Mouse (Mus musculus) Muller cell, postnatal 12 days (primary cell): ENCODE data around the gene Ryr3.
"Not testable (repeated sequence)": the region's sequence is repeated elsewhere in the genome, so short reads cannot be mapped to it uniquely, and the experiment has no call there.

ENCODE experiments used
- DNase-seq: peaks from one replicate; pipeline ENCODE4 v3.0.0-alpha.2; 2015; ENCODE audit errors: inconsistent ontology term

Gene Ryr3

DNA sequence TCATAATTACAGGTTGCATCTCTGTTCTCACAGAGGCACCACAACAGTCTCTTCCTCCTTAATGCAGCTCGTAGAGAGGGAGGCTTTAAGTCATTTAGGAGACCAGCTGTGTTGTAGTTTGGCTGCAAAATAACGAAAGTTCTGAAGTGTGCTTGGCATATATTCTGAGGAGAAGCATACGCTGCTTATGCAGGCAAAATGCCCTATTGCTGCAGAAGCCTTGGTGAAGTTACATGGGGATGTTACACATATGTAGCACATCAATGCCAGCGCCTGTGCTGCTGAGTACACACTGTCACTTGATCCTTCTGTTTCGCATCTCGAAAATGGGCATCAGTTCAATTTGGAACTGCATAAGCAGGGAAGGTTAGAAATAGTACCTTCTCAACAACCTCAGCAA lies 112.3 kb downstream of the Ryr3 start:
- no peak for DNase-seq

GRCm38 (mm10) chr2:113095184-113095583 lies 121.7 kb downstream of the Ryr3 start:
- no peak for DNase-seq

DNA sequence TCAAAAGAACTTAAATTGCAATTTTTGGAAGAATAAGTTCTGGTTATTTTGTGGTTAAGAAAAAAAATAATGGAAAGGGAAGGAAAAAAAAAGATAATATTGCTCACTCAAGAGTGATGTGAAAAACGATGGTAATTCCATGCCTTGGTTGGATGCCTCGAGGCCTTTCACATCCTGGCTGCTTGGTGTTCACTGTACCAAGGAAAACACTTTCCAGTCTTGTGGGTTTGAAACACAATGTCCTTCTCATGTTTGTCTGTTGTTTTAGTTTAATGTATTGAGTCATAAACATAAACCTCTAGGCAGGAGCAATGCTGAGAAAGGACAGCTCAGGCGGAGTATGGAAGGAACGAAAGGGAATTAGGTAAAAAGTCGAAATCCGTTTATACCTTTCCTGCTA lies 122.8 kb downstream of the Ryr3 start:
- DNase-seq, result peak; percentile 9

- DNase-seq, result no peak
These were observed 124.1 kb downstream of the Ryr3 start for GRCm38 (mm10) chr2:113092756-113093155.

- not testable (repeated sequence) for DNase-seq
These were observed 125.6 kb downstream of the Ryr3 start for GRCm38 (mm10) chr2:113091316-113091715.

DNA sequence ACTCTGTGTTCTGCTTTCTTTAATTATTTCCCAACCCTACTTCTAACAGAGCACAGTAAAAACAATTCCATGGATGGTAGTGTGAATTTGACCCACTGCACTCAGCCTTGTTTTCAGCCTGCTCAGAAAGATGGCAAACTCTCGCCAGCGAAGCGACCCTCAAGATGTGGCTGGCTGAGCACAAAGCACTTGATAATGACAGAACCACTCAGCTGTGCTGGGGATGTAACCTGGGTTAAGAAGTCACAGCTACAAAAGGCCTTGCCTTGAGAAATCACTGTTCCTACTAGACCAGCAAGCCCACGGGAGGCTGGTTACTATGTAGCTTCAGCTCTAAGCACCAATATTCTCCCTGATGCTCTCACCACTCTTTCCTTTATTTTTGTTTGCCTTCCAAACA lies 140.5 kb downstream of the Ryr3 start:
- DNase-seq, result no peak

DNA sequence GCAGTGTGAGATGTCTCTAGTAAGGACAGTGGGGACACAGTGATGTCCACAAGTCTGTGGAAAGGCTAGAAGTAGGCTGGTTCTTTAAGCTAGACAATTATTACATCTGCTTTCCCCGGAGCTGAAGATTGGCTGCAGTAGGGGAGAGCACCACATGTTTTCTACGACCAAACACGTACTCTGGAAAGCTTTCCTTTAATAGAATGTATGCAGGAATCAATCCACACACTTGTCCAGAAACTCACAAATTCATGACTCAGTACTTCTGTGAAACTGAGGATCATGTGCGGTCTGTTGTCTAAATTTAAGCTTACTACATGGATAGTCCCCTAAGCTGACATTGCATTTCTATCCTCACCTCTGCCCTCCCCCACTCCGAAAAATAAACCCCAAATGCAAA lies 157.5 kb downstream of the Ryr3 start:
- no peak for DNase-seq

GRCm38 (mm10) chr2:113058914-113059313 lies 158.0 kb downstream of the Ryr3 start:
- no peak for DNase-seq

DNA sequence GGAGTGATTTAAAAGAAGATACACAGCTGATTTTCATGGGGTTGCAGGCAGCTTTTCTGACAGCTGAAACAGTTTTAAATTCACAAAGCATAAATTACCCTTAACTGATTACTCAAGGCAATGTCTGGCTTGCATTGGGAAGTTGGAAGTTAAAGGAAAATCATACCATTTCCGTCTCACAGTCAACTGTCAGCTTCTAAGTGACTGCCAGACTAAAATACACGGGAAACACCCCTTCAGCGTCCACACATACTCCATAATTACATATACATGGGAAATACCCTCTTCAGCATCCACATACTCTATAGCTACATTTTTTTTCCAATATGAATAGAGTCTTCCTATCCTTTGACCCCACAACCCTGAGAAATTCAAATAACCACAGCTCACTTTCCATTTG lies 158.8 kb downstream of the Ryr3 start:
- no peak for DNase-seq

- DNase-seq, result no peak
These were observed 161.3 kb downstream of the Ryr3 start for GRCm38 (mm10) chr2:113055591-113055990.

GRCm38 (mm10) chr2:113049831-113050230 lies 167.1 kb downstream of the Ryr3 start:
- no peak for DNase-seq

- no peak for DNase-seq
These were observed 180.3 kb downstream of the Ryr3 start for GRCm38 (mm10) chr2:113036550-113036949.

- no peak for DNase-seq
These were observed 186.2 kb downstream of the Ryr3 start for GRCm38 (mm10) chr2:113030689-113031088.

- DNase-seq, result no peak
These were observed 197.0 kb downstream of the Ryr3 start for GRCm38 (mm10) chr2:113019896-113020295.

GRCm38 (mm10) chr2:113018278-113018677 lies 198.6 kb downstream of the Ryr3 start:
- DNase-seq, result peak; percentile 3

DNA sequence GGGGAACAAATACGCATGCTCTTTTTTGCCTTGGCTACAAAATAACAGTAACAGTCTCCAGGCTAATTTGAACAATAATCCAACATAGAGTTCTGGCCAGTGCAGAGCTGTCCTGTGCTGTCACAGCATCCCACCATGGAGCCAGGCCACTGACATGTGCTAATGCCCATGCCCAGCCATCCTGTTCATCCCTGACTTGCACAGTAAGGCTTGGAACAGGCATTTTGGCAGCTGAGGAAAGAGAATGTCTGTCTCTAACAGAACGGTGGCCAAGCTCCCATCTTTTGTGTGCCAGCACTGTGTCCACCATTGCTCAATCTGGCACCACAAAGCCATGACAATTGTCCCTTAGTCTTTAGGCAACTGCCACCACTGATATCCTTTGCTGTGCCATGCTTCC lies 200.7 kb downstream of the Ryr3 start:
- no peak for DNase-seq

DNA sequence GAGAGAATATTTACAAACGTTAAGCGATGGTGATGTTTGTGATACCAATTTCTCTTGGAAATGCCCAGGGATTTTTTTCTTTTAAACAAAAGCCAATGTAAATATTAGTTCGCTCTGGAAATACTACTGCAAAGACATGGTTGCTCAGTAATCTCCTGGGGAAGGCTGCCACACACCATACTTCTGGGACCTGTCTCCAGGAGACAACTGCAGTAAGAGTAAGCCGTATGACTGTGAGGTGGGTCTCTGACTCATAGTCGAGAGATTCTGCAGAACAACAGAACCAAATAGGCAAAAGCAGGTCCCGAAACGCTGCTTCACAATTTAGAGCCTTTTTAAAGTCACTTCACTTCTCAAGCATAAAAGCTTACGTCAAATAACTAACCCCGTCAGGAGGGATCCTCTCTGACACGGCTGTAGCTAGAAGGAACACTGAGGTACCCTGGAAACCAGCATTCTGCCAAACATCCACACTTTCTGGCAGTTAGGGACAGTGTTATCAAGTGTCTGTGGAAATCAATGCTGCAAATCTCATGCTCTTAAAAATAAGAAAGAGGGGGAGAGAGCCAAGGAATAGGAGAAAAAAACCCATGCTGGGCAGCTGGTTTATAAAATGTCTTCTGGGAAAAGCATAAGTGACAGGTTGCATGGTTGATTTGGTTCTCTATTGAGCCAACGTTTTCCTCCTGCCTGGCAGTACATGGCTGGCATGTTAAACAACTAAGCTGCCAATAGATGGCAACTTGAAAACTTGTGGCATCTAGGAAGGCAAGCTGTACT lies 207.7 kb downstream of the Ryr3 start:
- DNase-seq, result no peak

DNA sequence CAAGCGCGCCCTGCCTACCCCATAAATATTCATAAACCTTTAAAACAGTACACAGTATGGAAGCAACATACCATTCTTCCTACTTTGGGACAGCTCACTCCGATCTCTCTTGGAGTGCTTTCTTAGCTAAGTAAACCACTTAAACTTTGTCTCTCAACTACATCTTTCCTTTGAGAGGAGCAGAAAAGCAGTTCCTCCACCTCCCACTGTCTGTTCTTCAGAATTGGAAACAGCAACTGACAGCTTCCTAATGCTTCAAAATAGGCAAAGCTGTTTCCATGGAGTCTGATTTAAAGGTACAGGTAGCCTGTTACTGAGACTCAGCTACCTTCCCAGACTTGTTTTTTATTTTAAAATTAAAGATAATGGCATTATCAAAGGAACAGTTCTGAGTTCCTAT lies 218.4 kb downstream of the Ryr3 start:
- no peak for DNase-seq

- no peak for DNase-seq
These were observed 233.9 kb downstream of the Ryr3 start for GRCm38 (mm10) chr2:112982908-112983510.

DNA sequence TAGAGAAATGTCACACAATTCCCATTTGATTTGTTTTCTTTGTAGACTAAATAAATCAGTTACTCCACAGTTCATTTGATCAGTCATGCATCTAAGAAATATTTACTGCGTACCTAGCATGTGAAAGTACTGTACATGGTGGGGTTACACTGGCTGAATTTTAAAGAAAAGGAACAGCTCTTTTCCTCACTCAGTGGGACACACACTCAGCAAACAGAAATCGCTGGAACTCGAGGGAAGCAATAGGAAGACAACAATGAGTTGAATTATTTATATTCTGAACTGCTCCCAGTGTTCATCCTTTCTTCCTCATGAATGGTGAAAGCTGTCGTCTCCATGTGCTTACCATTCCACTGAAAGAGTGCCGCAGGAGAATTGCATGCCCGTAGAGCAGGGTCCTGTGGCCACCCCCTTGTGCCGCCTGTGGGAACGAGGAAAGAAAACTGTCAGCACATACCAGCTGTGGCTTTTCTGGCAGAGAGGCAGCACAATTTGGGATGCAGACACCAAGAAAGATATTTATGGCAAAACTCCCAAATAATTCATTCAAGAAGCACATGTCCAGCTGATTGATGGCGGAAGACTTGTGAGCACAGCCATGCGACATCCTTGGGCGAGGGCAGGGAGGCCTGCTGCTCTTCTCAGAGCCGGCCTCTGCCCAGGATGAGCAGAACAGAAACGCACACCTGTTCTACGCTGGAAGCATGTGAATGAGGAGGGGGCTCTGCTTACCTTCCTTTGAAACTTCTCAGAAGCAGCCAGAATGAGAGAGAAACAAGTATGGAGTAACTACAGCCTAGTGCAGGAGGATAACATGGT lies 249.9 kb downstream of the Ryr3 start:
- DNase-seq, result no peak

- no peak for DNase-seq
These were observed 268.0 kb downstream of the Ryr3 start for GRCm38 (mm10) chr2:112948931-112949330.

- no peak for DNase-seq
These were observed 285.1 kb downstream of the Ryr3 start for GRCm38 (mm10) chr2:112931776-112932175.

DNA sequence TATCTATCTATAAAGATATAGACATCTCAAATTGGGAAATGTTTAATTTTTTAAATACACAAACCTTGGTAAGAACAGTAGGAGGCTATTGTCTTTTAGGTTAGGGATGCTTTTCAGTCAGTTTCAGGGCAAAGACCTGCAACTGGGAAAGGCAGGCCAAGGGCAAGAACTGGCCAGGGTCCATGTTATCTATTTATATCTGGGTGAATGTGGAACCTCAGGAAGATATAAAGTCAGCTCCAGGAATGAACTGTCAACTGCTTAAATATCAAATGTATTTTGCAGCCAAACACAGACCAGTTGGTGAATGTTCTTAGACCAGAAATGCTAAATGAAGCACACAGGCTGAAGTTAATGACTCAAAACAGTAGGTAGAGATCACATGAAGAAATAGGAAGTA lies 303.1 kb downstream of the Ryr3 start:
- DNase-seq, result no peak
